Mouse (Mus musculus) intestine, embryonic 15.5 days (tissue): ENCODE measurements around the gene Astl. TPM values are rescaled to one million over a fixed set of nuclear protein-coding genes. Genes with fewer than 3 reads are reported as not detected.
"Not testable (repeated sequence)": the region's sequence is repeated elsewhere in the genome, so short reads cannot be mapped to it uniquely, and the experiment has no call there.

Experiments
- ATAC-seq: fragments of 200-750 bp; cut with Nextera tagmentation; 2 replicates; pipeline ENCODE4 v1.8.0; 2017; ENCODE audit warnings: moderate TSS enrichment, moderate library complexity
- H3K27ac ChIP-seq: fragments of 300-500 bp; sonication (generic); 2 replicates; pipeline ENCODE4 v1.5.1; 2015; ENCODE audit warnings: mild to moderate bottlenecking, inconsistent platforms
- H3K27me3 ChIP-seq: fragments of 300-500 bp; sonication (generic); replicated peaks from 2 replicates; pipeline ENCODE4 v1.6.1; 2015; ENCODE audit warnings: inconsistent platforms
- H3K36me3 ChIP-seq: fragments of 300-500 bp; sonication (generic); 2 replicates; pipeline ENCODE4 v1.6.1; 2015; ENCODE audit warnings: inconsistent platforms
- H3K4me1 ChIP-seq: fragments of 300-500 bp; sonication (generic); replicated peaks from 2 replicates; pipeline ENCODE4 v1.6.1; 2015; ENCODE audit warnings: inconsistent platforms
- H3K4me2 ChIP-seq: fragments of 300-500 bp; sonication (generic); replicated peaks from 2 replicates; pipeline ENCODE4 v1.6.1; 2015; ENCODE audit warnings: mild to moderate bottlenecking, inconsistent platforms
- H3K4me3 ChIP-seq: fragments of 300-500 bp; sonication (generic); replicated peaks from 2 replicates; pipeline ENCODE4 v1.5.1; 2015; ENCODE audit warnings: inconsistent platforms
- H3K9ac ChIP-seq: fragments of 300-500 bp; sonication (generic); 2 replicates; pipeline ENCODE4 v1.6.1; 2015; ENCODE audit warnings: inconsistent platforms
- H3K9me3 ChIP-seq: fragments of 300-500 bp; sonication (generic); 2 replicates; pipeline ENCODE4 v1.6.1; 2016; ENCODE audit warnings: inconsistent platforms
- WGBS: fragments of 180-500 bp; shearing (Covaris S2); methylation state at CpG from one replicate; pipeline ENCODE4 v1.1.7; 2015; 5-methylcytosine and 5-hydroxymethylcytosine counted together
- polyA plus RNA-seq: library from polyadenylated mRNA; unstranded; fragments of >200 nt; fragmentation: Nextera tagmentation; extraction: Ambion mirVana; gene quantifications from 2 replicates; pipeline ENCODE4 v1.2.1, GENCODE M21; 2015

Astl gene
- polyA plus RNA-seq = not detected in 2 replicates

- Histone ChIP-seq H3K4me1 (peaks cover 7% of the 10 kb centered on the region; the same call in 1 of the 2 replicates), H3K4me2 (peak within 1 kb of the TSS; percentile 83), H3K9me3 (no peaks in the 10 kb centered on the region), H3K27ac (no peak within 1 kb of the TSS), H3K36me3 (no peaks in the 10 kb centered on the region), H3K9ac (no peak within 1 kb of the TSS), H3K27me3 (peaks cover 33% of the 10 kb centered on the region), H3K4me3 (peak within 1 kb of the TSS; percentile 50; the same call in 1 of the 2 replicates)
- 87% methylated on average over 4 of the region's 4 CpGs for WGBS
- ATAC-seq = no peak
Observed at GRCm38 (mm10) chr2:127338416-127338815, at the start of gene Astl. TSS of gene Astl (plus strand) at chr2:127338639.

GRCm38 (mm10) chr2:127292250-127292649, 46.2 kb upstream of the Astl start:
- no peak for ATAC-seq
- no peak overlapping the region for H3K27ac ChIP-seq
- 66% methylated on average over 4 of the region's 4 CpGs for WGBS
- no peaks in the 10 kb centered on the region for H3K4me1 ChIP-seq
- H3K9me3 ChIP-seq = no peaks in the 10 kb centered on the region
- no peak overlapping the region for H3K4me3 ChIP-seq
- H3K4me2 ChIP-seq = no peak overlapping the region
- no peaks in the 10 kb centered on the region for H3K27me3 ChIP-seq
- H3K9ac ChIP-seq = no peak overlapping the region
- H3K36me3 ChIP-seq = peaks cover 39% of the 10 kb centered on the region

DNA sequence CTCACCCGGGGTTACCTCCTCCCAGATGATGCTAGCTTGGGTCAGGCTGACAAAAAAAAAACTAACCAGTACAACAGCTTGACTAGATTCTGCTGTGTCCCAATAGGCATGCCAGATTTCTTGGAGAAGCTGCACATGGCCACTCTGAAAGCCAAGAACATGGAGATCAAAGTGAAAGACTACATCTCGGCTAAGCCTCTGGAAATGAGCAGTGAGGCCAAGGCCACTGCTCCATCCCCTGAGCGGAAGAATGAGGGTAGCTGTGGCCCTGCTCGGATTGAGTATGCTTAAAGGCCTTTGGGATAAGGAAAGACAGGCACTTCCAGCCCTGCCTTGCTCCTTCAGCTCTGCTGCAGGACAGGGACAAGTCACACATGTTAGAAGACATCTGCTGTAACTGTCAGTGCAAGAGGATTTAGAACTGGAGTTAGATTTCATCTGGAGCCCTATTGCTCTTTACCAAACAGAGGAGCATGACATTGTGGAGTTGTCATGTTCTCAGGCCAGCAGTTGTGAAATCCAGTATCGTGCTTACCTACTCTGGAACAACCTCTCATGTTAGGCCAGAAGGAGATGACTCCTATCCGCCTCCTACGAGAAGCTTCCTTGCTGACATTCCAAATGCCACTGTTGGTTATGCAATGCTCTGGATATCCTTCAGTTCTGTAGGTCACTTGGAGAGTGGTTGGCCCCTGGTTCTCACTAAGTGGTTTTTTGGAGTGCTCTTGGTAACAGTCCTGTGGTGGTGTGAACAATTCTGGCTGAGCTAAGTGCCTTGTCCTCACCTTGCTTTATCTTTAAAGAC, 41.2 kb upstream of the Astl start:
- Histone ChIP-seq H3K27me3 (no peaks in the 10 kb centered on the region), H3K36me3 (peaks cover 36% of the 10 kb centered on the region), H3K4me1 (no peaks in the 10 kb centered on the region), H3K9me3 (no peaks in the 10 kb centered on the region), H3K4me2 (no peak overlapping the region), H3K27ac (no peak overlapping the region), H3K9ac (no peak overlapping the region), H3K4me3 (no peak overlapping the region)
- 94% methylated on average over 7 of the region's 7 CpGs for whole genome bisulfite sequencing
- no peak for ATAC-seq

DNA sequence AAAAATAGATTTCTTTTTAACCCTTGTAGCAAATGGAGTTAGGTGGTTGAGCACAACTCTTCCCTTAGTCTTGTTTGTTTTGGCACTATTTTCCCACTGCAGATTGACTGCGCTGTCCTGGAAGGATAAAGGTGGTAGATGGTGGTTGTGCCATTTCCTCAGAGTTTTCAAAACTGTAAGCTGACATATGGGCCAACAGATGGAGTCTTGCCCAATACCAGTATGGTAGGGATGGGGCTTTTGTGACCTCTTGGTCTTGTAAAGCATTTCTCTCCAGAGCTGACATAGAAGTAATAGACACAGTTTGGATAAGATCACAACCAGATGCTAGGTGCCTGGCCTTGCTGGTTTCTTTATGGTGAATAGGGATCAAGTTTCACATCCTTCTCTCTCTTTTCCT, 40.4 kb upstream of the Astl start:
- Histone ChIP-seq H3K36me3 (peaks cover 35% of the 10 kb centered on the region), H3K4me2 (no peak overlapping the region), H3K9me3 (no peaks in the 10 kb centered on the region), H3K27ac (no peak overlapping the region), H3K27me3 (no peaks in the 10 kb centered on the region), H3K4me3 (no peak overlapping the region), H3K9ac (no peak overlapping the region), H3K4me1 (no peaks in the 10 kb centered on the region)
- ATAC-seq = no peak
- WGBS = 93% methylated on average over 1 of the region's 1 CpGs

DNA sequence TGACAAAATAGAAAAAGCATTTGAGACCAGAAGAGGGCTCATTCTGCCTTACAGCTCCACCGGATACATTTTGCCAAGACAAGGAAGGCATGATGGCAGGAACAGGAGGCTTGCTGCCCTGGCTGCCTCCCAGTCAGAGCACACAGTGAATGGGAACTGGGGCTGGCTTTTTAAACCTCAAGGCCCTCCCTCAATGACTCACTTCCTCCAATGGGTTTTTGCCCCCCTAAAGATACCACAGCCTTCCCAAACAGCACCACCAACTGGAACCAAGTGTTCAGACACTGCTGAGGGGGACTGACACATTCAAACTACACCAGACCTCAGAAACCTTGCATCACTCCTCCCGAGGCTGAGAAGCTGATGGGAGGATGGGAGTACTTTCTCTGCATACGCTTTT, 37.7 kb upstream of the Astl start:
- Histone ChIP-seq H3K4me1 (no peaks in the 10 kb centered on the region), H3K27me3 (no peaks in the 10 kb centered on the region), H3K4me3 (no peak overlapping the region), H3K36me3 (peaks cover 24% of the 10 kb centered on the region), H3K9me3 (no peaks in the 10 kb centered on the region), H3K27ac (no peak overlapping the region), H3K9ac (no peak overlapping the region), H3K4me2 (no peak overlapping the region)
- 79% methylated on average over 3 of the region's 3 CpGs for WGBS
- no peak for ATAC-seq

DNA sequence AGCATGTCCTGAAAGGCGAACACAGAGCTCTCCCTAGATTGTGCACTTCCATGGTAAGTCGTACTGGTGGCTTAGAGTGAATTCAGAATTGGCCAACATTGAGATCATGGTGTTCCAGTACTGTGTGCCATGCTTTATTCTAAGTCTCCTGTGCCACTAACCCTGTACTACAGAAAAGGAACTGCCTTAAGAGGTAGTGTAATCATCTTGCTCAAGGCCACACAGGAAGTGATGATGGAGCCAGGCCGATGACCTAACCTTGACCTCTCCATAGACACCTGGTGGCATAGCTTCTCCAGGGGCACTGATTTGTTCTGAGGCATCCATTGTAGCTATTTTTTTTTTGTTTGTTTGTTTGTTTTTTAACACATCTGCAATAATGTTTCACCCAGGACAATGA, 36.6 kb upstream of the Astl start:
- WGBS = 84% methylated on average over 3 of the region's 3 CpGs
- Histone ChIP-seq H3K36me3 (peaks cover 21% of the 10 kb centered on the region), H3K27ac (no peak overlapping the region), H3K4me2 (no peak overlapping the region), H3K27me3 (no peaks in the 10 kb centered on the region), H3K9me3 (no peaks in the 10 kb centered on the region), H3K4me3 (no peak overlapping the region), H3K4me1 (no peaks in the 10 kb centered on the region), H3K9ac (no peak overlapping the region)
- ATAC-seq = no peak

- 94% methylated on average over 4 of the region's 4 CpGs for WGBS
- not testable (repeated sequence) for H3K27me3 ChIP-seq, H3K4me1 ChIP-seq, H3K4me3 ChIP-seq, H3K27ac ChIP-seq, H3K36me3 ChIP-seq, H3K9ac ChIP-seq, ATAC-seq, H3K9me3 ChIP-seq, H3K4me2 ChIP-seq
Observed at GRCm38 (mm10) chr2:127304192-127304591, 34.2 kb upstream of the Astl start.

- Histone ChIP-seq H3K4me3 (no peak overlapping the region), H3K9ac (no peak overlapping the region), H3K27ac (no peak overlapping the region), H3K9me3 (no peaks in the 10 kb centered on the region), H3K4me2 (no peak overlapping the region), H3K36me3 (no peaks in the 10 kb centered on the region), H3K4me1 (no peaks in the 10 kb centered on the region), H3K27me3 (no peaks in the 10 kb centered on the region)
- WGBS = 79% methylated on average over 3 of the region's 3 CpGs
- ATAC-seq = no peak
Observed at GRCm38 (mm10) chr2:127304609-127305210, 33.7 kb upstream of the Astl start.

GRCm38 (mm10) chr2:127306123-127306522, 32.3 kb upstream of the Astl start:
- Histone ChIP-seq H3K27ac (no peak overlapping the region), H3K4me1 (no peaks in the 10 kb centered on the region), H3K4me2 (no peak overlapping the region), H3K27me3 (no peaks in the 10 kb centered on the region), H3K9ac (no peak overlapping the region), H3K4me3 (no peak overlapping the region), H3K9me3 (no peaks in the 10 kb centered on the region), H3K36me3 (no peaks in the 10 kb centered on the region)
- ATAC-seq = no peak

- no peaks in the 10 kb centered on the region for H3K9me3 ChIP-seq
- ATAC-seq = no peak
- H3K27ac ChIP-seq = no peak overlapping the region
- no peaks in the 10 kb centered on the region for H3K4me1 ChIP-seq
- no peak overlapping the region for H3K4me2 ChIP-seq
- no peaks in the 10 kb centered on the region for H3K27me3 ChIP-seq
- H3K36me3 ChIP-seq = no peaks in the 10 kb centered on the region
- H3K4me3 ChIP-seq = no peak overlapping the region
- H3K9ac ChIP-seq = no peak overlapping the region
- 39% methylated on average over 3 of the region's 3 CpGs for WGBS
Observed at GRCm38 (mm10) chr2:127307179-127307578, 31.3 kb upstream of the Astl start.

- Histone ChIP-seq H3K9ac (no peak overlapping the region), H3K4me2 (no peak overlapping the region), H3K27me3 (no peaks in the 10 kb centered on the region), H3K27ac (no peak overlapping the region), H3K36me3 (no peaks in the 10 kb centered on the region), H3K9me3 (no peaks in the 10 kb centered on the region), H3K4me3 (no peak overlapping the region), H3K4me1 (no peaks in the 10 kb centered on the region)
- 92% methylated on average over 2 of the region's 2 CpGs for WGBS
- no peak for ATAC-seq
Observed at GRCm38 (mm10) chr2:127308660-127309059, 29.8 kb upstream of the Astl start.

- no peak overlapping the region for H3K4me2 ChIP-seq
- no peaks in the 10 kb centered on the region for H3K27me3 ChIP-seq
- no peaks in the 10 kb centered on the region for H3K4me1 ChIP-seq
- 46% methylated on average over 2 of the region's 2 CpGs for WGBS
- H3K27ac ChIP-seq = no peak overlapping the region
- no peaks in the 10 kb centered on the region for H3K9me3 ChIP-seq
- no peak for ATAC-seq
- H3K4me3 ChIP-seq = no peak overlapping the region
- no peaks in the 10 kb centered on the region for H3K36me3 ChIP-seq
- no peak overlapping the region for H3K9ac ChIP-seq
Observed at GRCm38 (mm10) chr2:127310246-127310645, 28.2 kb upstream of the Astl start.

DNA sequence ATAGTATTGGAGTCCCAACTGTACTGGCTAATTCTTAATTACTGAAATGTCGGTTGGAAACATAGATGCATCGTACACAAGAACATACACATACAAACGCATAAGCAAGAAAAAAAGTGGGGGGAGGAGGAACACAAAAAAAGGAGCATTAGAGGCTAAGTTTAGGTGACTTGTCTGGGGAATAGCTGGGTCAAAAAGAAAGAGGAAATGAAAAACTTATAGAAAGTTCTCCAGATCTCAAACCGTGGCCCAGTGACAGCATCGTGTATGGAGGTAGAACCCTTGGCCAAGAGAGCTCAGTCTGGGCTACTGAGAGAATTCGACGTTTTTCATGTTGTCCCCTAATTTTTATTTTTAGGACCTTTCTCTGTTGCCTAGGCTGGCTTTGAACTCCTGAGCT, 27.8 kb upstream of the Astl start:
- no peak overlapping the region for H3K9ac ChIP-seq
- H3K36me3 ChIP-seq = no peaks in the 10 kb centered on the region
- no peaks in the 10 kb centered on the region for H3K9me3 ChIP-seq
- H3K4me1 ChIP-seq = no peaks in the 10 kb centered on the region
- no peak overlapping the region for H3K4me2 ChIP-seq
- no peak for ATAC-seq
- no peak overlapping the region for H3K4me3 ChIP-seq
- no peak overlapping the region for H3K27ac ChIP-seq
- no peaks in the 10 kb centered on the region for H3K27me3 ChIP-seq
- 91% methylated on average over 7 of the region's 7 CpGs for WGBS
